In the genomic region with DNA sequence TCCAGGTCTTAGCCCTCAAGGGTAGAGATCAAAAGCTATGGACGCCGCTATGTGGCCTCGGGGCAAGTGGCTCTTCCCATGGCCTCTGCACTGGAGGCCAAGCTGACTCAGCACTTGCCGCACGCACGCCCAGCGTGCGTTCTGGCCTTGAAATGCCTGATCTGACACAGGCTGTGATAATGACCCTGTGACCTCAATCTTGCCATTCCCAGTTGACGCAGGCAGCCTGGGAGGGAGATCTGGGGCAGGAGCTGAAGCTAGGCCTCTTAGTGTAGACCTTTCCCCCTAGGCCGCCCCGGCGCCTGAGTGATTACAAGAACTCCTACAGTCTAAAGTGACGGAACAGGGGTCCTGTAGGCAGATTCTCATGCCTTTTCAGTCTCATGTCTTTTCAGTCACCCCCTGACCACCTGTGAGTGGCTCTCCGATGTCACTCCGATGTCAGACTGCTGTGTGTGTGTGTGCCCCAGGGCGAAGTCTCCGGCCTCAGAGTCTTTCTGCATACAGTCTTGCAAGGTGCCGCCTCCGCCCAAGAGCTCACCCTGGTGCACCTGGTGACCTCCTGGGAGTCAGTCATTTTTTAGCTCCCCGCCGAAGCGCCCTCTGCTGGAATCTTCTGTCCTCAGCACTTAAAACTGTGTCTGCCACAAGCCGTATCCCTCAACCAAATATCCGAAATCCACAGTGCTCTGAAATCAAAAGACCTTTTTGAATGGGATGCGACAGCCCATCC, we compare ENCODE assay signal across 9 mouse cellular contexts. TPM values are rescaled to one million over a fixed set of nuclear protein-coding genes. Genes with fewer than 3 reads are reported as not detected.
A peak's percentile ranks its signal among the peaks of the same experiment; 100 is the strongest.
DNase-seq lines count a peak whose midpoint lies in the region; ATAC-seq and TF ChIP-seq lines count a peak whose summit lies in the region.
"Had no signal": no experiment of that assay in that cellular context is flagged by ENCODE, and none has a peak within 500 bp of the region (broad histone marks: within the 10 kb centered on the region; RNA-seq: fewer than 3 reads in every experiment).

No protein-coding gene starts in this region.

- ATAC-seq in hindbrain, embryonic 11.5 days (ENCODE audit: low FRiP score): no peak
- ATAC-seq in hindbrain, embryonic 16.5 days: no peak
- ATAC-seq in liver, embryonic 11.5 days (replicated peaks; ENCODE audit: low FRiP score): no peak
- no peak for ATAC-seq in frontal cortex, adult (ENCODE audit: low TSS enrichment)

- H3K27me3 ChIP-seq in hindbrain, embryonic 11.5 days (ENCODE audit: control insufficient read depth, insufficient read depth, low read length): no peaks in the 10 kb centered on the region
- H3K27me3 ChIP-seq in hindbrain, embryonic 16.5 days (replicated peaks; ENCODE audit: control insufficient read depth, insufficient read depth, low read length): no peaks in the 10 kb centered on the region
- 0 out of 2 replicates have a peak, but pooled peaks cover 2% of the 10 kb centered on the region for H3K27me3 ChIP-seq in liver, embryonic 11.5 days (replicated peaks; ENCODE audit: control insufficient read depth, insufficient read depth, low read length)

- 22% methylated on average over 25 of the region's 25 CpGs for WGBS in hindbrain, embryonic 11.5 days
- WGBS in hindbrain, embryonic 16.5 days: 34% methylated on average over 25 of the region's 25 CpGs
- WGBS in liver, embryonic 11.5 days: 31% methylated on average over 25 of the region's 25 CpGs

- TF ChIP-seq POLR2A in brain, embryonic 14.5 days (IDR thresholded peaks at IDR 0.05; ENCODE audit: borderline replicate concordance, extremely low read depth, insufficient read depth, insufficient read length, poor library complexity, severe bottlenecking): no peak

- no peak overlapping the region for H3K4me3 ChIP-seq in hindbrain, embryonic 11.5 days (ENCODE audit: low read depth, low read length)
- no peak overlapping the region for H3K4me3 ChIP-seq in hindbrain, embryonic 16.5 days (ENCODE audit: low read length)
- no peak overlapping the region for H3K4me3 ChIP-seq in liver, embryonic 11.5 days (ENCODE audit: low read depth, low read length)
- H3K4me3 ChIP-seq: embryonic facial prominence, embryonic 12.5 days had no signal

- no peak overlapping the region for H3K4me2 ChIP-seq in hindbrain, embryonic 11.5 days (replicated peaks; ENCODE audit: low read depth, low read length)
- H3K4me2 ChIP-seq in hindbrain, embryonic 16.5 days (ENCODE audit: low read length): no peak overlapping the region
- 0 out of 2 replicates have a peak overlapping the region, but pooled peaks have one; percentile 22 for H3K4me2 ChIP-seq in liver, embryonic 11.5 days
- H3K4me2 ChIP-seq: embryonic facial prominence, embryonic 12.5 days had no signal

- H3K36me3 ChIP-seq in hindbrain, embryonic 11.5 days (ENCODE audit: control insufficient read depth, insufficient read depth, low read length): no peaks in the 10 kb centered on the region
- H3K36me3 ChIP-seq in hindbrain, embryonic 16.5 days (ENCODE audit: control insufficient read depth, insufficient read depth, low read length): no peaks in the 10 kb centered on the region
- no peaks in the 10 kb centered on the region for H3K36me3 ChIP-seq in liver, embryonic 11.5 days (ENCODE audit: control insufficient read depth, insufficient read depth, low read length)
- H3K36me3 ChIP-seq: embryonic facial prominence, embryonic 12.5 days had no signal

- no peak overlapping the region for H3K27ac ChIP-seq in hindbrain, embryonic 11.5 days (ENCODE audit: low read depth, low read length)
- H3K27ac ChIP-seq in hindbrain, embryonic 16.5 days (ENCODE audit: low read depth, low read length): no peak overlapping the region
- no peak overlapping the region for H3K27ac ChIP-seq in liver, embryonic 11.5 days (ENCODE audit: low read depth, low read length)
- H3K27ac ChIP-seq: embryonic facial prominence, embryonic 12.5 days had no signal

- H3K9ac ChIP-seq in hindbrain, embryonic 11.5 days (ENCODE audit: low read depth, low read length): no peak overlapping the region
- no peak overlapping the region for H3K9ac ChIP-seq in hindbrain, embryonic 16.5 days (ENCODE audit: low read depth, low read length)
- no peak overlapping the region for H3K9ac ChIP-seq in liver, embryonic 11.5 days (ENCODE audit: low read depth, low read length)
- H3K9ac ChIP-seq: embryonic facial prominence, embryonic 12.5 days had no signal

- DNase-seq in hindbrain, embryonic 11.5 days (ENCODE audit: low spot score): peak; percentile 61
- peak; percentile 27 for DNase-seq in NIH3T3 (ENCODE audit: low read depth)
- no peak for DNase-seq in brain, embryonic 14.5 days (ENCODE audit: low read depth)
- peak; percentile 43 for DNase-seq in liver, embryonic 11.5 days (ENCODE audit: low spot score)
- peak; percentile 70 for DNase-seq in testis, postnatal 14 days (ENCODE audit: low spot score)
- no peak for DNase-seq in urinary bladder, postnatal 10 days (ENCODE audit: low spot score)

- H3K9me3 ChIP-seq in hindbrain, embryonic 11.5 days (ENCODE audit: control insufficient read depth, low read length): no peaks in the 10 kb centered on the region
- no peaks in the 10 kb centered on the region for H3K9me3 ChIP-seq in hindbrain, embryonic 16.5 days (ENCODE audit: control insufficient read depth, low read length)
- H3K9me3 ChIP-seq in liver, embryonic 11.5 days (ENCODE audit: control insufficient read depth, low read length): no peaks in the 10 kb centered on the region
- H3K9me3 ChIP-seq: embryonic facial prominence, embryonic 12.5 days had no signal

- TF ChIP-seq CTCF in brain, embryonic 14.5 days (IDR thresholded peaks at IDR 0.05; ENCODE audit: borderline replicate concordance, extremely low read depth, insufficient read depth, insufficient read length): peak; percentile 56

- no peaks in the 10 kb centered on the region for H3K4me1 ChIP-seq in hindbrain, embryonic 11.5 days (replicated peaks; ENCODE audit: control insufficient read depth, insufficient read depth, low read length)
- H3K4me1 ChIP-seq in hindbrain, embryonic 16.5 days (ENCODE audit: control insufficient read depth, insufficient read depth, low read depth, low read length): no peaks in the 10 kb centered on the region
- peaks cover 5% of the 10 kb centered on the region for H3K4me1 ChIP-seq in liver, embryonic 11.5 days (replicated peaks; ENCODE audit: control insufficient read depth, insufficient read depth, low read length)

RNA-seq across cellular contexts. Expression of a gene that starts 34.0 kb away (rescaled TPM):
- 1.2 and 2.1 TPM in 2 replicates for polyA plus RNA-seq in hindbrain, embryonic 11.5 days (2014; fragmentation: Nextera tagmentation; extraction: Ambion mirVana)
- polyA plus RNA-seq in hindbrain, embryonic 16.5 days (2015; fragmentation: Nextera tagmentation; extraction: Ambion mirVana): 0.96 and 0.99 TPM in 2 replicates
- polyA plus RNA-seq in brain, embryonic 14.5 days (2012; rRNA removed): 0.35 and 0.36 TPM in 2 replicates
- 2.8 and 3.6 TPM in 2 replicates for polyA plus RNA-seq in liver, embryonic 11.5 days (2014; fragmentation: Nextera tagmentation; extraction: Ambion mirVana)

RNA-seq across cellular contexts. Expression of a gene that starts 38.6 kb away (rescaled TPM):
- 0.11 and 0.31 TPM in 2 replicates for polyA plus RNA-seq in hindbrain, embryonic 11.5 days (2014; fragmentation: Nextera tagmentation; extraction: Ambion mirVana)
- 0.10 and 0.12 TPM in 2 replicates for polyA plus RNA-seq in hindbrain, embryonic 16.5 days (2015; fragmentation: Nextera tagmentation; extraction: Ambion mirVana)
- 0.22 and 0.23 TPM in 2 replicates for polyA plus RNA-seq in brain, embryonic 14.5 days (2012; rRNA removed)
- not detected in 2 replicates for polyA plus RNA-seq in liver, embryonic 11.5 days (2014; fragmentation: Nextera tagmentation; extraction: Ambion mirVana)

RNA-seq across cellular contexts. Expression of a gene that starts 55.9 kb away (rescaled TPM):
- polyA plus RNA-seq in hindbrain, embryonic 11.5 days (2014; fragmentation: Nextera tagmentation; extraction: Ambion mirVana): not detected in 2 replicates
- not detected in 2 replicates for polyA plus RNA-seq in hindbrain, embryonic 16.5 days (2015; fragmentation: Nextera tagmentation; extraction: Ambion mirVana)
- not detected in 2 replicates for polyA plus RNA-seq in brain, embryonic 14.5 days (2012; rRNA removed)
- not detected in 2 replicates for polyA plus RNA-seq in liver, embryonic 11.5 days (2014; fragmentation: Nextera tagmentation; extraction: Ambion mirVana)
- polyA plus RNA-seq: embryonic facial prominence, embryonic 12.5 days had no signal

RNA-seq across cellular contexts. Expression of a gene that starts 58.6 kb away (rescaled TPM):
- 11.4 and 12.1 TPM in 2 replicates for polyA plus RNA-seq in hindbrain, embryonic 11.5 days (2014; fragmentation: Nextera tagmentation; extraction: Ambion mirVana)
- 32.1 and 33.4 TPM in 2 replicates for polyA plus RNA-seq in hindbrain, embryonic 16.5 days (2015; fragmentation: Nextera tagmentation; extraction: Ambion mirVana)
- 9.7 and 15.4 TPM in 2 replicates for polyA plus RNA-seq in brain, embryonic 14.5 days (2012; rRNA removed)
- polyA plus RNA-seq in liver, embryonic 11.5 days (2014; fragmentation: Nextera tagmentation; extraction: Ambion mirVana): 20.5 and 21.2 TPM in 2 replicates

Comparison
In these comparisons a context has a peak if more than half of its experiments do, and no peak if none do; other contexts are left out.
1. DNase-seq: peak in hindbrain, embryonic 11.5 days (single experiment), NIH3T3 (single experiment), liver, embryonic 11.5 days (single experiment) and testis, postnatal 14 days (single experiment); none in brain, embryonic 14.5 days (single experiment) and urinary bladder, postnatal 10 days (single experiment).